Mouse (Mus musculus) bone marrow, adult 2 months (tissue): Measurements from ENCODE around the gene Ick.

Experiments used
- CTCF ChIP-seq: fragments of 200-500 bp; IDR thresholded peaks from 2 replicates; pipeline ENCODE4 v1.5.1; 2011; ENCODE audit warnings: low read length, control low read depth; ENCODE audit not compliant: control insufficient read depth, insufficient read depth
- POLR2A ChIP-seq: fragments of 200-500 bp; IDR thresholded peaks from 2 replicates; pipeline ENCODE4 v1.6.1; 2011; ENCODE audit warnings: low read depth, mild to moderate bottlenecking, control low read depth, low read length, borderline replicate concordance; ENCODE audit not compliant: control insufficient read depth

DNA sequence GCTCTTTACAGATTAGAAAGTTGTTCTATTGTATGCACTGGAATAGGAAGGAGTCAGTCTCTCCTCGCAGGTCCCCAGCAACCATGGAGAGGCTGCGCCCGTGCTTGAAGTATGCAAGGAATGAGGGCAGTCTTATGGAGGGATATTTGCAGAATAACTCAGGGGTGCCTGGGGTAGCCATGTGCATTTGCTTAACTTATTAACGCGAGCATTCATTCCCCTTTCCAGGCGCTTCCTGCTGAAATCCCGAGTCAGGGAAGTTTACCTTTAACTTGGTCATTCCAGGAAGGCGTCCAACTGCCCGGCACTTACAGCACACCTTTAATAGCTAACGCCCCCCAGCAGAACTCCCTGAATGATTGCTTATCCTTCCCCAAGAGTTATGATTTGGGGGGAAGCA, 44.9 kb upstream of the Ick start:
- TF ChIP-seq CTCF (no peak), POLR2A (no peak)
